Mouse (Mus musculus) gastrocnemius, postnatal 25 days (tissue): Measurements from ENCODE around the gene Romo1. TPM values are rescaled to one million over a fixed set of nuclear protein-coding genes. Genes with fewer than 3 reads are reported as not detected.
"Not testable (repeated sequence)": the region's sequence is repeated elsewhere in the genome, so short reads cannot be mapped to it uniquely, and the experiment has no call there.

ENCODE experiments used
- DNase-seq: peaks from one replicate; pipeline ENCODE4 v3.0.0; 2022
- long read RNA-seq, 2 experiments: library from polyadenylated mRNA; stranded (forward); transcript quantifications; one replicate each; pipeline ENCODE4 v2.0.0; 2021
- total RNA-seq, 2 experiments: library from RNA; stranded (reverse); gene quantifications; 1 replicate in 1 of 2; 2 replicates in 1 of 2; pipeline ENCODE4 v1.2.3; 2021

Romo1 gene
- total RNA-seq, result 100 to 1,000 TPM; 206 to 210 TPM
- long read RNA-seq, experiment 1, transcript Romo1-204 (3 exons, 379 nt), result minor isoform, 9 of 547 reads
- long read RNA-seq, experiment 1, transcript Romo1-202 (2 exons, 550 nt), result minor isoform, 26 of 547 reads
- long read RNA-seq, experiment 1, transcript Romo1-201 (3 exons, 569 nt), result major isoform, 466 of 547 reads
- long read RNA-seq, experiment 1, partial matches to known transcripts, result 45 of 547 reads
- long read RNA-seq, experiment 1, other reads (novel, unspliced or antisense), result 0 of 547 reads
- long read RNA-seq, experiment 2, transcript Romo1-201 (3 exons, 569 nt), result major isoform, 267 of 327 reads
- long read RNA-seq, experiment 2, transcript Romo1-202 (2 exons, 550 nt), result minor isoform, 33 of 327 reads
- long read RNA-seq, experiment 2, transcript Romo1-204 (3 exons, 379 nt), result minor isoform, 9 of 327 reads
- long read RNA-seq, experiment 2, partial matches to known transcripts, result 18 of 327 reads
- long read RNA-seq, experiment 2, other reads (novel, unspliced or antisense), result 0 of 327 reads

- DNase-seq, result peak; percentile 88
Observed at GRCm38 (mm10) chr2:156143953-156144724, at the start of gene Romo1, which contains the start of gene Nfs1. Gene Romo1 (plus strand): TSS chr2:156144039. Gene Nfs1 (minus strand): TSS chr2:156144186.

- no peak for DNase-seq
Observed at GRCm38 (mm10) chr2:156110627-156111357, 33.0 kb upstream of the Romo1 start.

- peak; percentile 89 for DNase-seq
Observed at GRCm38 (mm10) chr2:156111358-156112079, 32.3 kb upstream of the Romo1 start, which contains the start of the genes Cpne1 and Rbm12. Gene Cpne1 (minus strand): TSS chr2:156111965. Gene Rbm12 (minus strand): TSS chr2:156111978.

GRCm38 (mm10) chr2:156112080-156112423, 31.8 kb upstream of the Romo1 start:
- DNase-seq, result not testable (repeated sequence)

- no peak for DNase-seq
Observed at GRCm38 (mm10) chr2:156119566-156119965, 24.3 kb upstream of the Romo1 start.

GRCm38 (mm10) chr2:156123731-156124130, 20.1 kb upstream of the Romo1 start:
- DNase-seq, result no peak

- DNase-seq, result no peak
Observed at GRCm38 (mm10) chr2:156126992-156127391, 16.8 kb upstream of the Romo1 start, which contains the start of gene Gm28036. Gene Gm28036 (minus strand): TSS chr2:156127092.

- no peak for DNase-seq
Observed at GRCm38 (mm10) chr2:156134161-156134560, 9.7 kb upstream of the Romo1 start.

- no peak for DNase-seq
Observed at GRCm38 (mm10) chr2:156135695-156136094, 8.1 kb upstream of the Romo1 start.

- no peak for DNase-seq
Observed at GRCm38 (mm10) chr2:156142820-156143219, 1.0 kb upstream of the Romo1 start.

- no peak for DNase-seq
Observed at GRCm38 (mm10) chr2:156143367-156143766, 472 bp upstream of the Romo1 start.

GRCm38 (mm10) chr2:156145486-156146130, 1.8 kb downstream of the Romo1 start:
- no peak for DNase-seq

- DNase-seq, result no peak
Observed at GRCm38 (mm10) chr2:156146272-156146989, 2.6 kb downstream of the Romo1 start.

GRCm38 (mm10) chr2:156147316-156147915, 3.6 kb downstream of the Romo1 start:
- DNase-seq, result no peak

- no peak for DNase-seq
Observed at GRCm38 (mm10) chr2:156151538-156151937, 7.7 kb downstream of the Romo1 start.

GRCm38 (mm10) chr2:156165478-156165877, 21.6 kb downstream of the Romo1 start:
- DNase-seq, result no peak

- DNase-seq, result no peak
Observed at GRCm38 (mm10) chr2:156166557-156166956, 22.7 kb downstream of the Romo1 start.

- DNase-seq, result no peak
Observed at GRCm38 (mm10) chr2:156177079-156177478, 33.2 kb downstream of the Romo1 start.

- no peak for DNase-seq
Observed at GRCm38 (mm10) chr2:156177651-156178050, 33.8 kb downstream of the Romo1 start.
